Mouse (Mus musculus) urinary bladder, postnatal 10 days (tissue): ENCODE data around the gene Slc25a22.
A peak's percentile ranks its signal among the peaks of the same experiment; 100 is the strongest.
"Not testable (repeated sequence)": the region's sequence is repeated elsewhere in the genome, so short reads cannot be mapped to it uniquely, and the experiment has no call there.

Experiments used
- DNase-seq: peaks from one replicate; pipeline ENCODE4 v3.0.0; 2022; ENCODE audit warnings: low spot score

Slc25a22 gene

DNA sequence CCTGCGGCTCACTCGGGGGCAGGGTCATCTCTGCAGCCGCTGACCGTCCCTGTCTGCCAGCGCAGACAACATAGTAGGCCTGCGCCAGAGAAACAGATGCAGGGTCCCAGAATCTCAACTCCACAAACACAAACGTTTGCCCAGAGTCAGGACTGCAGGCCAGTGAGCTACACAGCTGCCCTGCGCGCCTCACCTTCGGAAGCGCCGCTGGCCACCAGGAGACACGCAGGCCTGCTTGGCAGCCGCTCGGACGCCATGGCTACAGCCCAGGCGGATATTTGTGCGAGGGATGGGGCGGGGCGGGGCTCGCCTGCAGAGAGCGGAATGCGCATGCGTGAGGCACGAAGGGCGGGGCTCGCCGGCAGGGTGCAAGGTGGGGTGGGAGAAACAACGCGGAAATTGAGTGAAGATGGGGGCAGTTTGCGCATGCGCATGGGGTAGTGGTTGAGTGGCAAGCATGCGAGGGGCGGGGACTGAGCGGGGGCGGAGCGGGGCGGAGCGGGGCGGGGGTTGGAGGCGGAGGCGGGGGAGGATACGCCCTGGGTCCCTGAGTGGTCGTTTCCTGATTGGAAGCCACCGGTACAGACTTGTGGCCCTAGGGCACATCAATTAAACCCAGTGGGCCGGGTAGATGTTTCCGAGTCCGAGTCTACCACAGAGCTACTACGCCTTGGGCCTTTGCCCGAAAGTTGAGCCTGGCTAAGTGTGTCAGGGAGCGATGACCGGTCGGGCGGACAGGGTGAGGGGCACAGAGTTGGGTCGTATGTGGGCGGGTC is 23.7 kb downstream of the Slc25a22 start, which contains the start of gene Gatd1:
Gene Gatd1 (minus strand): TSS at position 328 of the 776 bp plus-strand sequence.
- peak; percentile 100 for DNase-seq

DNA sequence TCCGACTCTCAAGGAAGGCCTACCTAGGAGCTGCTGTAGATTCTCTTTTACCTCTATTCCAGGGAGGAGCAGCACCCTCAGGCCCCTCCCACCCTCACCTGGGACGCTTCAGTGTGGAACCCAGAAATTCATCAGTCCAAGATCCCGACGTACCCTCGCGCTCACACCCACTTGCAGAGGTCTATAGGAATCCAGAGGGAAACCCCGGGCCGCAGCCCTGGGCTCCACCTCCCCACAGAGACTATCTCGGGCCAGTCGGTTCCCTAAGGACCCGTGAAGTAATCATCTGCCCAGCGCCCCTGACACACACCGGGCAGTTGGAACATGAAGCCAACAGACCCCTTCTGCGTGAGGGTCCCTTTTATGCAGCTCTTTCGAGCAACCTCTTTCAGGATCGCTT is 24.4 kb downstream of the Slc25a22 start:
- DNase-seq: no peak

DNA sequence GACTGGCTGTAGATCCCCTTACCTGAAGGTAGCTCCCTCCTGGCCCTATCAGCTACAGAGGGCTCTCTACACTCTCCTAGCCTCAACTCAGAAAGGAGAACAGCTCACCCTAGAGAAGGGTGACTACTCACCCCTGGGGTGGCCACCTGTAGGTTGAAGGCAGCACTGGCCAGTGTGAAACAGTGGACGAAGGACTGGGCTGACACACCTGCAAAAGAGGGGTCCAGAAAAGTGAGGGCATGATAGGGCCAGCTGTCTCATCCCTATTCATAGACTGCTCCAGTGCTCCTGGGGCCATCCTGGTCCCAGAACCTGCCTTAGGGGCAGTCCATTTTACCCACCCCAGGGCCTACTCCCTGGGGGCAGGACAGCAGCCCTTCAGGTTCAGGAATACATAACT is 26.0 kb downstream of the Slc25a22 start:
- DNase-seq: no peak

DNA sequence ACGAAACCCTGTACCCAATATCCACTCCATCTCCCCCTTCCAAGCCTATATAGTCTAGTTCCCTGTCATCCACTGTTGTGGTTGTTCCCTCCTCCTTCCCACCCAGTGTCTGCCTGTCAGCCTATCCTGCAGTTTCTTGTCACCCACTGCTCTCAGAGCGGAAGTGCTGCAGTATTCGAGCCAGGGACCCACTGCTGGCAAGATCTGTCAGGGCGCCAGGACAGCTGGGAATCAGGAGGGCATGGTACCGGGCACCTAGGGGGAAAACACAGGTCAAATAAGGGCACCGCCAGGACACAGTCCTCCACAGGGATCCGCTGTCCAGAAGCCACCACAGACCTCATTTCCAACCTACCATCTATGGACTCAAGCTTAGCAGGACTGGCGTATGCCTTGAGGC is 27.1 kb downstream of the Slc25a22 start:
- DNase-seq: no peak

DNA sequence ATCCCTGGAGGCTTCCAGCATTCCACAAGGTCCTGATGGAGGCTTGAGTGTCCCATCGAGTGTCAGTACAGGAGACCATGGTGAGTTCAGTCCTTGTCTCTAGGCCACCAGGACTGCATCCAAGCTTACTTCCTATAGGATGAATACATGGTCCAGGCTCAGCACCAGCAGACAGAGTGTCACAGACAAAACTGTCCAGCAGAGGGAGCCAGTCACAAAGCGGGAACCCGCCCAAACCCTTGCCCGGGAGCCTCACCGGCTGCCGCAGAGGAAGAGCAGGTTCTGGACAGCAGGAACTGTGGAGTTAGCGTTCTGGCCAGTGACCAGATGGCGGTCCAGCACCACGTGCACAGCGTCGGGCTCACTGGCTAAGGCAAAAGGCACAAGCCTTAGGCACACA is 28.9 kb downstream of the Slc25a22 start:
- peak; percentile 68 for DNase-seq

DNA sequence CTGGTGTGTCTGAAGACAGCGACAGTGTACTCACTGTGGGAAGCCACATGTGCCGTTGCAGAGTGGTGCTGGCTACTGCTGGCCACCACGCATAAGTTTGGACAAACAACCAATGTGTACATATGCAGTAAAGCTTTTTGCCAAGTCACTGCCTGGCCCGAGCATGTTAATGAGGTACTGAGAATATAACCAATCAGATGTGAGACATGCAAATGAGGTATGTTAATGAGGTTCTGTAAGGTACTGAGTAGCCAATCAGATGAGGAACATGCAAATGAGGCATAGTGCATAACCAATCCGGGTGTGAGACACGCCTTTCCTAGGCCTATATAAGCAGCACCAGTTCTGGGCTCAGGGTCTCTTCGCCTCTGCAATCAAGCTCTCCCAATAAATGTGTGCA is 30.0 kb downstream of the Slc25a22 start:
- DNase-seq: not testable (repeated sequence)

DNA sequence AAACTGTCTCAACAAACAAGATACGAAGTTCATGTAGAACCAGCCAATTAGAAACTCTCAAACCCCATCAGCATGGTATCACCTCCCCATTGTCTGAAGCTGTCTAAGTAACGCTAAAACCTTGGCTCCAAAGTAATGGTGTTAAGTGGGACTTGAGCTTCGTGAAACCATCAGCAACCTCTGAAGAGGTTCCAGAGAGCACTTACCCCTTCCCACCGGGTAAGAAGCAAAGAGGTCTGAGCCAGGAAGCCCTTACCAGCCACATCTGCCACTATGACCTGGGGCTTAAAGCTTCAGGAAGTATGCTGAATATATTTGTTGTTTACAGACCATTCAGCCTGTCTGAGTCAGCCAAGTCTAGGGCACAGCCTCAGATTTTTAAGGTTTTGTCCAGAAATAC is 32.2 kb downstream of the Slc25a22 start:
- no peak for DNase-seq

DNA sequence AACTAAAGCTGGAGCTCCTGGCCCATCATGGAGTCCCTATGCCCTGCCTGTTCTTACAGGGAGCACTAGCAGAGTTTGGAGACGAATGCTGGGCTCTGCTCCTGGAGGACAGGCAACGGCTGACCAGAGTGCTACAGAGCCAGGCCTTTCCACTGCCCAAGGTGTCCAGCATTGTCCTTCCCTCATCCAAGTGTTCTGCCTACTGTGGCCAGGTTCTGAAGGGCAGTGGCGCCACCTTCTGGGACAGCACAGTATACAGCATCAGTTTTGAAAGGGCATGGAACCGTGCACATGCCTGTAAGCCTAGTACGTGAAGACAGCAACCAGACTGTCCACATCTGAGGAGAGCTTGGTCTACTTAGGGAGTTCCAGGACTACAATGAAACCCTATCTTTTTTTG is 34.4 kb downstream of the Slc25a22 start:
- no peak for DNase-seq

DNA sequence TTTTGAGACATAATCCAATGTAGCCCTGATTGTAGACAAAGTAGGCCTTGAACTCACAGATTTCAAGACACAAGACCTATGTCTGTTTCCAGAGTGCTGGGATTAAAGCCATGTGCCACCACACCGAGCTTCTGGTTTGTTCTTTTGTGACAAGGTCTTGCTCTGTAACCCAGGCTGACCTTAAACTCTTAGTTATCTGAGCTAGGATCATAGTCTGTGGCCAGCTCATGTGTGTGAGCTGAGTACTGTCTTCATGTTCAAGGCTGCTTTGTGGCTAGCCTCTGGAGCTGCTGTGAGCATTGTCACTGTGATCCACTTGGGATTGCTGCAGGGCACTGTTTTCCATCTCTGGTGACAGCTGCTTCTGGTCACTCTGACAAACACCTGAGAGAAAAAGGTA is 42.3 kb downstream of the Slc25a22 start:
- DNase-seq: no peak

DNA sequence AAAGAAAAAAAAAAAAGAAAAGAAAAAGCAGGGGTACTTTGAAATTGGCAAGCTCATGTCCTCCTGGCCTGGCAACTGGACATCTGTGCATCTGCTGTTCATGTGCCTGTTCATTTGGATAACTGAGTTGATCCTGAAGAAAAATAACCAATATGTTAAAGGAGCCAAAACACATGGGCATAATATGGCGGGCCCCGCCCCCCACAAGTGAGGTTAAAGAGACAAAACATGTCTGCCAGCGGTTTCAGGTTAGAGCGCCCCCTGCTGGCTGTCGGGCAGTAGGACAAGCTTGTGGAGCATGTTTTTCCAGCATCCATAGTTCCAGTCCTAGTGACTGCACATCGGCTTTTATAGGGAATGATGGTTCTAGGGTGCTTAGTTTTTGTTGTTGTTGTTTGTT is 42.9 kb downstream of the Slc25a22 start:
- no peak for DNase-seq

DNA sequence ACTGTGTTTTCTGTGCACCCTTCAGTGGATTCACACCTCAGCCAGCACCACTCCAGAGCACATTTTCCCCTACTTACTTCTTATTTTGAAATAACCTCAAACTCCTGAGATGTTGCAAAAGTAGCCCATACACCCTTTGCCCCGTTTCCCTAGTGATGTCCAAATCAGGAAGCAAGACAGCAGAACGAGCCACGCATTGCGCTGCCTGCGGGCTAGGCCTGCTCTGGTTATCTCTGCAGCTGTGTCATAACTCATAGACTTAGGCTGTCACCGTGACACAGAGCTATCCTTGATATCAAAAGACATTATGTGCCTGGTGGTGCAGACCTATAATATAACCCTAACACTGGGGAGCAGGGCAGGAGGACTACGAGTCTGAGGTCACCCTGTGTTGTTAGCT is 43.5 kb downstream of the Slc25a22 start:
- DNase-seq: no peak

DNA sequence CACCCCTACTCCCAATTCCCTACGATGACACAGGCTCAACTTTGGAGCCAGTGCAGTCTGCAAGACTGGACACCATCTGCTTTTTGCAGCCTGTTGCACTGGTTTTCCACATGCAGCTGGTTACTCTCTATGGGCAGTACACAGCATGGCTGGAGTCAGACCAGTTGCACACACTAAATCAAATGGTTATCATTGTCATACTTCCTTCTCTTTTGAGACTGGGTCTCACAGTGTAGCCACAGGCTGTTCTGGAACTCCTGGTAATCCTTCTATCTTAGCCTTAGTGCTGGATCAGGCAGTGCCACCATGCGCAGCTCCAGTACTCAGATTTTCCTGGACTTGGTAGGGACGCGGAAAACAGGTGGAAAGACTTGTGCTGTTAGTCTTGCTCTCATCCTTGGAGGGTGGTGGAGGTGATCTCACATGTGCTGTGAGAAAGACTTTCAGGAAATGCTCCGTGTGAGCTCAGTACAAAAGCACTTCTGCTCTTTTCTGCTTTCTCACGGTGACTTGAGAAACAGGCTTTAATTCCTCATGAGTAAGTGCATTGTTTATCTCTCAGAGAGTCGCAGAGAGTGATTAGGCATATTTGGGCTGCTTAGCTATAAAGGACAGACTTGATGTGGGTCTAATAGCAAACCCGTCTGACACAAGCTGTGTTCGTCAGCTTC is 45.0 kb downstream of the Slc25a22 start:
- DNase-seq: no peak

DNA sequence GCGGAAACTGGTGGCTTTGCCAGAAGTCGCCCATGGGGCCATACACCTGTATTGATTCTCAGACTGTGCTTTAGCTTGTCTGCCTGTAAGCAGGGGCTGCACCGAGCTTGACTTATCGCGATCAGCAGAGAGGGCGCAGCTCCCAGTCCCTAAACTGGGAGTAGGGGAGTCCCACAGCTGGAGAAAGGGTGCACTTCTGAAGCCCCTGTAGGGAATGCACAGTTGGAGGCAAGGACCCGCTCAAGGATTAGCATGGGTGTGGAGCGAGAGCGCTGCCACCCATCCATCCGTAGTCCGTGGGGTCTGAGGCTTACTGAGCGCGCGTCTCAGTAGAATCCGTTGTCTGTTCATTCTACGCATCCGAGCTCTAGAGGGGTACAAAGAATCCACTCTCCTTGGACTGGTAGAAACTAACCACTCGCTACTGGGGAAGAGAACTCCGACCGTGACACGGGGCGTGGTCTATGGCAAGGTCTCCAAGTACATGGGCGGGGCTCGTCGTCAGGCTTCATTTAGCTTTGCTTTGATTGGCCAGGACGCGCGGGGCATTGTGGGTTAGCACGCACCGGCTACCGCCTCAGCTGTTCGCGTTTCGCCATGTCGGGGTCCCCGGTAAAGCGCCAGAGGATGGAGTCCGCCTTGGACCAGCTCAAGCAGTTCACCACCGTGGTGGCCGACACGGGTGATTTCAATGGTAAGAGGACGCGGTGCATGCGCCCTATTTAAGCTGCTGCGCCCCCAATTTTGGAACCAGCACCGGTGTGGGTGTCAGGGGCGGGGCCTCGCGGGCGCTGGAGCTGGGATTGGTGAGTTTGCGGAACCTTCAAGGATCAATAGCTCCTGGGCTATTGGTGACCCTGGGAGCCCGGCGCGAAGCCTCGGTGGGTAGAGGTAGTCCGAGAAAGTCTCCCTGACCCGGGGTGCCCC is 45.8 kb downstream of the Slc25a22 start, which contains the start of gene Taldo1:
Gene Taldo1 (plus strand): TSS at position 575 of the 927 bp plus-strand sequence.
- peak; percentile 77 for DNase-seq

DNA sequence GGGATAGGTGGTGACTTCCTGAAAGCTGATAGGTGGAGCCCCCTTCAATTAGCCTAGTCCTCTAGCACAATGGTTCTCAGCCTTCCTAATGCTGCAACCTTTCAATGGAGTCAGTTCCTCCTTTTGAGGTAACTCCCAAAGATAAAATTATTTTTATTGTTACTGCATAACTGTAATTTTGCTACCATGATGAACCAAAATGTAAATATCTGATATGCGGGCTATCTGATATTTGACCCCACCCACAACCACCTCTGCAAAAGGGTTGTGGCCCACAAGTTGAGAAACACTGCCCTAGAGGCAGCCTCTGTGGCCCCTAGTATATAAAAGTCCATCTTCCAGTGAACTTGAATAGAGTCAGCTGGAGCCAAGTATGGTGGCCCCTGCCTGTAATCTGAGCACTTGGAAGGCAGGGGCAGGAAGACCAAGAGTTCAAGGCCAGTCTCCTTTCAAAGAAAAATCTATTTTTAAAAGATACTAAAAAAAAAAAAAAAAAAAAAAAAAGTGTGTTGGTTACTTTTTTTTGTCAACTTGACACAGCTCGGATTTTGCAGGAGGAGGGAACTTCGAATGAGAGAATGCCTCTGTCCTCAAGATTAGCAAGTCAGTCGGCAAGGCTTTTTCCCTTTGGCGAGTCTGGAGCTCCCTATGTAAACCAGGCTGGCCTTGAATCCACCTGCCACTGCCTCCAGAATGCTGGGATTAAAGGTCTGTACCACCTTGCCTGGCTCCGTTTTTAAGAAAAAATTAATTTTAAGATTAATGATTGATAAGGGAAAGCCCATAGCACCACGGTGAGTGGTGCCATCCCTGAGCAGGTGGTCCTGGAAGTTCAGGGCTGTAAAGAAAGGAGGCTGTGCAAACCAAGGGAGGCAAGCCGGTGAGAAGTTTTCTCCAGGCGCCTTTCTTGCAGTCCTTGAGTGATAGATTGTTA is 47.1 kb downstream of the Slc25a22 start:
- DNase-seq: no peak

DNA sequence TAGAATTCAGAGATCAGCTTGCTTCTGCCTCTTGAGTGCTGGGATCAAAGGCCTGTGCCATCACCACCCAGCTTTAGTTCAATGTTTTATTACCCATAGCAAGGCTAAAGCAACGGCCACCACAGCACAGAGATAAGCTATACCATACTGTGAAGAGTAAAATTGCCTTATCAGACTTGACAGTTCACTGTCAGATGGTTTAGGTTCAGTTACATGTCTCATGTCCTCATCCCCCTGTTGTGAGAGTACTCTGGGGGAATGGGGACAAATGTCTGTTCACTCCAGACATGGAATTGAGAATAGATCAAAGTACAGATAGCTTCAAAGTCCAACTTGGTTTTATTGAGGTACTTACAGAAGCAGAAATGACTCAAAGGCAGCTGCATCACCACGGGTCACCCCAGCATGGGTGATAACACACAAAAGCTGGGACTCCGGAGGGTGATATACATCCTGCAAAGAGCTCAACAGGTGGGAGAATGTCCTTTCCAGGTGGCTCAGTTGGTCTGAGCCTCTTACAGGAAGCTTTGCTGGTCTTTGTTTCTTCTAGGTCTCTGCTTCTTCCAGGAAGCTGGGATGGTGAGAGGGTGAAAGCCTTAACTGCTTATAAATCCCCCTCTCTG is 49.1 kb downstream of the Slc25a22 start:
- DNase-seq: no peak

DNA sequence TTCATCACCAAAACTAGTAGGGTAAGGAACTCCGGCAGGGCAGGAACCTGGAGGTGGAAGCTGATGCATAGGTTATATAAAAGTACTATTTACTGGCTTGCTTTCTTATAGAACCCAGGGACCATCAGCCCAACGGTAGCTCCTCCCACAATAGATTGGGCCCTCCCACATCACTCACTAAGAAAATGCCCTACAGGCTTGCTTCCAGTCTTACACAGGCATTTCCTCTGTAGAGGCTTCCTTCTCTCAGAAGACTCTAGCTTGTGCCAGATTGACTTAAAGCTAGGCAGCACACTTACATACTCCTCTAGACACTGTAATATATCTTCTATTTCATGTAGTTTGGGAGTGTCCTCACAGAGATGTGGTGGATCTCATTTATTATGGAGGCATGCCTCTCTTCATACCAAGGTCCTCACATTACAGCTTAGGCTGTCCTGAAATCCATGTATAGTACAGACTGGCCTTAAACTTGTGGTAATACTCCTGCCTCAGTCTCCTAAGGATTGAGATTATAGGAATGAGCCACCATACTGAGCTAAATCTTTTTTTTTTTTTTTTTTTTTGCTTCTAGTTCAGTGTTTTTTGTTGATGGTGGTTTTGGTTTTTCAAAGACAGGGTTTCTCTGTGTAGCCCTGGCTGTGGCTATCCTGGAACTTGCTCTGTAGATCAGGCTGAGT is 49.7 kb downstream of the Slc25a22 start:
- no peak for DNase-seq

DNA sequence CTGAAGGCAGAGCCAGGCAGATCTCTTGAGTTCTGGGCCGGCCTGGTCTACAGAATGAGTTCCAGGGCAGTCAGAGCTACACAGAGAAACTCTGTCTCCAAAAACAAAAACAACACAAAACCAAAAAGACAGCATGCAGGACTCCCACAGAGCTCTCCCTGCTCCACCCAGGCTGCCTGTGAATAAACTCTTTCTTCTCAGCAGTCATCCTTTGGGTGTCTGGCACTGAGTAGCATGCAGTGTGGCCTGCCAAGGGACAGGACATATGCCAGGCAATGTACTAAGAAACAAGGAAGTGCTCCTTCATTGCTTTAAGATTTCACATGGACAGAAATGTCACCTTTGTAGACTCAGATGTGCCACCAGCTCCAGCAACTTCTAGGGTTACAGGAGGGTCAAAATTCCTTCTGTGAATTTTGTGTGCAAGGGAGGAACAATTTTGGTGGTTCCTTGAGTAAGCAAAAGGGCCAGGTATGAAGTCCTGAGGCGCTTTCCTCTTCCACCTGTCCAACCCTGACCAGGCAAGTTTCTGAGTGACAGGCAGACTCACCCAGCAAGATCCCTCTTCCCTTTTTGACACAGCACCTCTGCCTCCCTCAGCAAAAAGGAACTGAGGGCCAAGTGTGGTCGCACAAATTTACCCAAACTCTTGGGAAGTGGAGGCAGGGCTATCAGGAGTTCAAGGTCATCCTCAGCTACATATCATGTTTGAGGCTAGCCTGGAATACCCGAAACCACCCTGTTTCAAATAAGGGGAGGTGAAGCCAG is 56.4 kb downstream of the Slc25a22 start:
- DNase-seq: no peak
